Mouse (Mus musculus): ENCODE results near the gene Hsd11b2. TPM values are rescaled to one million over a fixed set of nuclear protein-coding genes. Genes with fewer than 3 reads are reported as not detected.

The Hsd11b2 gene
- total and polyA plus RNA-seq, 2 experiments from 2014 or later, result 0.18 TPM; not detected in 1

GRCm38 (mm10) chr8:105519591-105519990, 1.0 kb downstream of the Hsd11b2 start:
- ATAC-seq (ENCODE audit: insufficient read depth, low read depth) (no peak), DNase-seq (ENCODE audit: low spot score) (no peak)
- peaks cover 39% of the 10 kb centered on the region for H3K27me3 ChIP-seq (ENCODE audit: control insufficient read depth, insufficient read depth, low read length)
- H3K4me2 ChIP-seq (ENCODE audit: low read depth, low read length), result no peak overlapping the region
- H3K27ac ChIP-seq (ENCODE audit: low read depth), result no peak overlapping the region
- no peak overlapping the region for H3K4me3 ChIP-seq (ENCODE audit: low read depth, low read length)
- H3K9ac ChIP-seq (replicated peaks; ENCODE audit: low read depth, low read length), result no peak overlapping the region
- peaks cover 25% of the 10 kb centered on the region for H3K36me3 ChIP-seq (replicated peaks; ENCODE audit: control insufficient read depth, insufficient read depth, low read length)
- no peak for TF ChIP-seq EP300 (IDR thresholded peaks at IDR 0.05; ENCODE audit: low read depth)
- TF ChIP-seq CTCF (IDR thresholded peaks at IDR 0.05; ENCODE audit: low read depth), result no peak
- 19% methylated on average over 2 of the region's 2 CpGs for WGBS
- H3K9me3 ChIP-seq (replicated peaks; ENCODE audit: control insufficient read depth, low read length), result no peaks in the 10 kb centered on the region
- peaks cover 23% of the 10 kb centered on the region for H3K4me1 ChIP-seq (ENCODE audit: control insufficient read depth, insufficient read depth)

GRCm38 (mm10) chr8:105520521-105520920, 2.0 kb downstream of the Hsd11b2 start:
- no peak for ATAC-seq (ENCODE audit: insufficient read depth, low read depth)
- peaks cover 34% of the 10 kb centered on the region for H3K36me3 ChIP-seq (replicated peaks; ENCODE audit: control insufficient read depth, insufficient read depth, low read length)
- H3K9ac ChIP-seq (replicated peaks; ENCODE audit: low read depth, low read length), result no peak overlapping the region
- no peak for TF ChIP-seq CTCF (IDR thresholded peaks at IDR 0.05; ENCODE audit: low read depth)
- no peak for TF ChIP-seq EP300 (IDR thresholded peaks at IDR 0.05; ENCODE audit: low read depth)
- peaks cover 23% of the 10 kb centered on the region for H3K4me1 ChIP-seq (ENCODE audit: control insufficient read depth, insufficient read depth)
- H3K4me3 ChIP-seq (ENCODE audit: low read depth, low read length), result no peak overlapping the region
- WGBS, result 57% methylated on average over 5 of the region's 5 CpGs
- no peak overlapping the region for H3K4me2 ChIP-seq (ENCODE audit: low read depth, low read length)
- H3K9me3 ChIP-seq (replicated peaks; ENCODE audit: control insufficient read depth, low read length), result no peaks in the 10 kb centered on the region
- H3K27me3 ChIP-seq (ENCODE audit: control insufficient read depth, insufficient read depth, low read length), result peaks cover 32% of the 10 kb centered on the region
- no peak for DNase-seq (ENCODE audit: low spot score)
- no peak overlapping the region for H3K27ac ChIP-seq (ENCODE audit: low read depth)

DNA sequence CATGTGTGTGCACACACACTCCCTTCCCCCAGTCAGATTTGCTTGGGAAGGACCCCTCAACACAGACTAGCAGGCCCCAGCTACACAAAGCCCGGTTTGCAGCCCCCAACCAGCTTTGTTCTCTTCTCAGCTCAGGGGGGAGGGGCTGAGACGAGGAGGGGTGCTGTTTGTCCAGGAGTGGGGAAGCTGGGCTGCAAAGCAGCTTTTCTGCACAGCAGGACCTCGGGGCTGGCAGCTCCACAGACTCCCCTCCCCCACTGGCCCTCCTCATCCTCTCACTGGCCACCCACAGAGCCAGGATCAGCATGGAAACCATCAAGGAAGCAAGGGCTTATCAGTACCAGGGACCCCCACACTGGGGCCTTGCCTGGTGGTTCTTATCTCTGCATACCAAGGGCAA, 2.5 kb downstream of the Hsd11b2 start:
- peaks cover 30% of the 10 kb centered on the region for H3K27me3 ChIP-seq (ENCODE audit: control insufficient read depth, insufficient read depth, low read length)
- no peaks in the 10 kb centered on the region for H3K9me3 ChIP-seq (replicated peaks; ENCODE audit: control insufficient read depth, low read length)
- ATAC-seq (ENCODE audit: insufficient read depth, low read depth) (no peak), DNase-seq (ENCODE audit: low spot score) (no peak)
- no peak overlapping the region for H3K4me3 ChIP-seq (ENCODE audit: low read depth, low read length)
- peaks cover 35% of the 10 kb centered on the region for H3K36me3 ChIP-seq (replicated peaks; ENCODE audit: control insufficient read depth, insufficient read depth, low read length)
- no peak overlapping the region for H3K27ac ChIP-seq (ENCODE audit: low read depth)
- TF ChIP-seq EP300 (IDR thresholded peaks at IDR 0.05; ENCODE audit: low read depth), result no peak
- TF ChIP-seq CTCF (IDR thresholded peaks at IDR 0.05; ENCODE audit: low read depth), result no peak
- H3K9ac ChIP-seq (replicated peaks; ENCODE audit: low read depth, low read length), result no peak overlapping the region
- peaks cover 19% of the 10 kb centered on the region for H3K4me1 ChIP-seq (ENCODE audit: control insufficient read depth, insufficient read depth)
- no peak overlapping the region for H3K4me2 ChIP-seq (ENCODE audit: low read depth, low read length)
- WGBS, result 18% methylated on average over 3 of the region's 3 CpGs

DNA sequence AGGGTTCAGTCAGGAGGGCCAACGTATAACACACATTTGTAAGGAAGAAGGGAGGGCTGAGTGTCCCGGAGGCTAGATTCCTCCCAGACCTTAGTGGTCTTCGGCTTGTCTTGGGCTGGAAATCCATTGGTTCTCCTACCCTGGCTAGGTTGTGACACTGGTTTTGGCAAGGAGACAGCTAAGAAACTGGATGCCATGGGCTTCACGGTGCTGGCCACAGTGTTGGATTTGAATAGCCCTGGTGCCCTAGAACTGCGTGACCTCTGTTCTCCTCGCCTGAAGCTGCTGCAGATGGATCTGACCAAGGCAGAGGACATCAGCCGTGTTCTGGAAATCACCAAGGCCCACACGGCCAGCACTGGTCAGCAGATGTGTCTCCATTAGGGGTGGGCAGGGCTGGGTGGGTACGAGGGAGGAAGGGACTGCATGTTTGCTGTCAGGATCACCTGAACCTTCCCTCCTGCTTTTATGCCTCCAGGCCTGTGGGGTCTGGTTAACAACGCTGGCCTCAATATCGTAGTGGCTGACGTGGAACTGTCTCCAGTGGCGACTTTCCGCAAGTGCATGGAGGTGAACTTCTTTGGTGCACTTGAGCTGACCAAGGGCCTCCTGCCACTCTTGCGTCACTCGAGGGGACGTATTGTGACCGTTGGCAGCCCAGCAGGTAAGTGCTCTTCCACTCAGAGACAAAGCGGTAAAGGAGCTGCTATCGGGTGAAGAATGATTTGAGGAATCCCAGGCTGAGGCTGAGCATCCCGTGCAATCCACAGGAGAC, 3.6 kb downstream of the Hsd11b2 start:
- H3K36me3 ChIP-seq (replicated peaks; ENCODE audit: control insufficient read depth, insufficient read depth, low read length), result peaks cover 38% of the 10 kb centered on the region
- H3K4me2 ChIP-seq (ENCODE audit: low read depth, low read length), result no peak overlapping the region
- no peak for ATAC-seq (ENCODE audit: insufficient read depth, low read depth)
- no peaks in the 10 kb centered on the region for H3K9me3 ChIP-seq (replicated peaks; ENCODE audit: control insufficient read depth, low read length)
- no peak overlapping the region for H3K9ac ChIP-seq (replicated peaks; ENCODE audit: low read depth, low read length)
- peaks cover 16% of the 10 kb centered on the region for H3K4me1 ChIP-seq (ENCODE audit: control insufficient read depth, insufficient read depth)
- peaks cover 19% of the 10 kb centered on the region for H3K27me3 ChIP-seq (ENCODE audit: control insufficient read depth, insufficient read depth, low read length)
- no peak overlapping the region for H3K4me3 ChIP-seq (ENCODE audit: low read depth, low read length)
- no peak overlapping the region for H3K27ac ChIP-seq (ENCODE audit: low read depth)
- 80% methylated on average over 21 of the region's 21 CpGs for WGBS
- DNase-seq (ENCODE audit: low spot score), result no peak
- TF ChIP-seq EP300 (IDR thresholded peaks at IDR 0.05; ENCODE audit: low read depth) (no peak), CTCF (IDR thresholded peaks at IDR 0.05; ENCODE audit: low read depth) (no peak)

- no peaks in the 10 kb centered on the region for H3K9me3 ChIP-seq (replicated peaks; ENCODE audit: control insufficient read depth, low read length)
- H3K27me3 ChIP-seq (ENCODE audit: control insufficient read depth, insufficient read depth, low read length), result peaks cover 12% of the 10 kb centered on the region
- H3K4me2 ChIP-seq (ENCODE audit: low read depth, low read length), result no peak overlapping the region
- WGBS, result 73% methylated on average over 9 of the region's 9 CpGs
- H3K4me3 ChIP-seq (ENCODE audit: low read depth, low read length), result no peak overlapping the region
- no peak for ATAC-seq (ENCODE audit: insufficient read depth, low read depth)
- peaks cover 12% of the 10 kb centered on the region for H3K4me1 ChIP-seq (ENCODE audit: control insufficient read depth, insufficient read depth)
- no peak overlapping the region for H3K9ac ChIP-seq (replicated peaks; ENCODE audit: low read depth, low read length)
- TF ChIP-seq CTCF (IDR thresholded peaks at IDR 0.05; ENCODE audit: low read depth), result no peak
- no peak for TF ChIP-seq EP300 (IDR thresholded peaks at IDR 0.05; ENCODE audit: low read depth)
- H3K27ac ChIP-seq (ENCODE audit: low read depth), result no peak overlapping the region
- DNase-seq (ENCODE audit: low spot score), result no peak
- H3K36me3 ChIP-seq (replicated peaks; ENCODE audit: control insufficient read depth, insufficient read depth, low read length), result peaks cover 41% of the 10 kb centered on the region
Observed at GRCm38 (mm10) chr8:105522890-105523289, 4.3 kb downstream of the Hsd11b2 start.

DNA sequence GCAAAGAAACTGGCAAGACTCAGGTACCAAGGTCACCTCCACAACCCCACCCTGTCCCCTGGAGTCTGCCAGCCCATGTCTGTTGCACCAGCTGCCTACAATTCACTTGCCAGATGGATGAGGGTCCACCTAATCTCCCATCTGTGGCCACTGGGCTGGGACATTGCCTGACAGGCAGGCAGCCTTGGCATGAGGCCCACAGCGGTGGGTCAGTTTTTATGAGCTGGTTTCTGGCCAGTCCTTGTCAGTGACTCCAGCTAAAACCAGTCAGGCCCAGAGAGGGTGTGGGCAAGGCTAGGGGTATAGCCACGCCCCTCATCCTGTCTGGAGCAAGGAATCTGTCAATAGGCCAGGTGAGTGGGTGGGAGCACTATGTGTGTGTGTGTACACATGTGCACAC, 8.6 kb downstream of the Hsd11b2 start:
- Histone ChIP-seq H3K4me1 (ENCODE audit: control insufficient read depth, insufficient read depth) (no peaks in the 10 kb centered on the region), H3K9ac (replicated peaks; ENCODE audit: low read depth, low read length) (no peak overlapping the region), H3K27ac (ENCODE audit: low read depth) (no peak overlapping the region), H3K4me3 (ENCODE audit: low read depth, low read length) (no peak overlapping the region), H3K27me3 (ENCODE audit: control insufficient read depth, insufficient read depth, low read length) (no peaks in the 10 kb centered on the region), H3K36me3 (replicated peaks; ENCODE audit: control insufficient read depth, insufficient read depth, low read length) (peaks cover 74% of the 10 kb centered on the region), H3K9me3 (replicated peaks; ENCODE audit: control insufficient read depth, low read length) (no peaks in the 10 kb centered on the region), H3K4me2 (ENCODE audit: low read depth, low read length) (no peak overlapping the region)
- no peak for DNase-seq (ENCODE audit: low spot score)
- TF ChIP-seq CTCF (IDR thresholded peaks at IDR 0.05; ENCODE audit: low read depth) (no peak), EP300 (IDR thresholded peaks at IDR 0.05; ENCODE audit: low read depth) (no peak)
- no peak; the same call in 1 of the 2 replicates for ATAC-seq (ENCODE audit: insufficient read depth, low read depth)
- WGBS, result 74% methylated on average over 2 of the region's 2 CpGs
